Mouse (Mus musculus) intestine, embryonic 14.5 days (tissue): ENCODE measurements around the gene Pms1. TPM values are rescaled to one million over a fixed set of nuclear protein-coding genes. Genes with fewer than 3 reads are reported as not detected.

ENCODE experiments used
- ATAC-seq: fragments of 200-750 bp; cut with Nextera tagmentation; replicated peaks from 2 replicates; pipeline ENCODE4 v1.8.0; 2017; ENCODE audit warnings: low read depth, moderate number of reproducible peaks, moderate TSS enrichment, moderate library complexity; ENCODE audit not compliant: low FRiP score, low TSS enrichment
- DNase-seq: peaks from one replicate; pipeline ENCODE4 v3.0.0-alpha.2; 2018; ENCODE audit warnings: low spot score
- H3K27ac ChIP-seq: fragments of 300-500 bp; sonication (generic); 2 replicates; pipeline ENCODE4 v1.5.1; 2014; ENCODE audit warnings: low read depth, mild to moderate bottlenecking, control low read depth
- H3K27me3 ChIP-seq: fragments of 300-500 bp; sonication (generic); replicated peaks from 2 replicates; pipeline ENCODE4 v1.6.1; 2014; ENCODE audit warnings: low read length, control low read depth; ENCODE audit not compliant: control insufficient read depth, insufficient read depth
- H3K36me3 ChIP-seq: fragments of 300-500 bp; sonication (generic); 2 replicates; pipeline ENCODE4 v1.6.1; 2014; ENCODE audit warnings: low read length, control low read depth; ENCODE audit not compliant: control insufficient read depth, insufficient read depth
- H3K4me1 ChIP-seq: fragments of 300-500 bp; sonication (generic); replicated peaks from 2 replicates; pipeline ENCODE4 v1.6.1; 2014; ENCODE audit warnings: low read length, control low read depth, mixed read lengths; ENCODE audit not compliant: control insufficient read depth, insufficient read depth
- H3K4me2 ChIP-seq: fragments of 300-500 bp; sonication (generic); 2 replicates; pipeline ENCODE4 v1.6.1; 2014; ENCODE audit warnings: low read length
- H3K4me3 ChIP-seq: fragments of 300-500 bp; sonication (generic); 2 replicates; pipeline ENCODE4 v1.5.1; 2014; ENCODE audit warnings: low read depth, low read length, control low read depth, mixed read lengths
- H3K9ac ChIP-seq: fragments of 300-500 bp; sonication (generic); 2 replicates; pipeline ENCODE4 v1.6.1; 2014; ENCODE audit warnings: mild to moderate bottlenecking, low read length
- H3K9me3 ChIP-seq: fragments of 300-500 bp; sonication (generic); 2 replicates; pipeline ENCODE4 v1.6.1; 2016; ENCODE audit warnings: low read length, control low read depth; ENCODE audit not compliant: control insufficient read depth
- WGBS: fragments of 180-500 bp; shearing (Covaris S2); extraction: QIAGEN DNeasy Blood & Tissue Kit; methylation state at CpG from one replicate; pipeline ENCODE4 v1.1.7; 2014; 5-methylcytosine and 5-hydroxymethylcytosine counted together
- polyA plus RNA-seq: library from polyadenylated mRNA; unstranded; fragments of >200 nt; fragmentation: Nextera tagmentation; extraction: Ambion mirVana; gene quantifications from 2 replicates; pipeline ENCODE4 v1.2.1, GENCODE M21; 2014

Pms1 gene
- polyA plus RNA-seq, 1 experiment from 2014 or later = 16.7 TPM

DNA sequence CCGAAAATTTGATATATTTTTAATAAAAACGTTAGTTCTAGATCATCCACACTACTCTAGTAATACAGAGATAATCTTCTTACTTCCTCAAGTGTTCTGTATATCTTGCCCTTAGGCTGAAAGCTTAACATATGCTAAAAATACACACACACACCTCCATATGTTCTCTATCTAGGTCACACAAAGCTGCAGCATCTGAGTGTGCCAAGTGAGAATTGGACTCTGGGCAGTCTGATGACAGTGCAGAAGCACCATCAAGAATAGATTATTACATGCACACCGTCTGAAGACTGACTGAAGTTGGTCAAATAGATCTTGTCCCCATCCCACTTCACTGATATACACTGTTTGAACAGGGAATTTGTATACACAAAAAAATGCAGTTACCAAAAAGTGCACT lies 71.2 kb downstream of the Pms1 start:
- H3K27me3 ChIP-seq = no peaks in the 10 kb centered on the region
- ATAC-seq (no peak), DNase-seq (no peak)
- H3K4me1 ChIP-seq = no peaks in the 10 kb centered on the region
- no peak overlapping the region for H3K9ac ChIP-seq
- H3K9me3 ChIP-seq = no peaks in the 10 kb centered on the region
- H3K36me3 ChIP-seq = no peaks in the 10 kb centered on the region
- no peak overlapping the region for H3K4me2 ChIP-seq
- H3K4me3 ChIP-seq = no peak overlapping the region
- WGBS = 84% methylated on average over 3 of the region's 3 CpGs
- H3K27ac ChIP-seq = no peak overlapping the region

DNA sequence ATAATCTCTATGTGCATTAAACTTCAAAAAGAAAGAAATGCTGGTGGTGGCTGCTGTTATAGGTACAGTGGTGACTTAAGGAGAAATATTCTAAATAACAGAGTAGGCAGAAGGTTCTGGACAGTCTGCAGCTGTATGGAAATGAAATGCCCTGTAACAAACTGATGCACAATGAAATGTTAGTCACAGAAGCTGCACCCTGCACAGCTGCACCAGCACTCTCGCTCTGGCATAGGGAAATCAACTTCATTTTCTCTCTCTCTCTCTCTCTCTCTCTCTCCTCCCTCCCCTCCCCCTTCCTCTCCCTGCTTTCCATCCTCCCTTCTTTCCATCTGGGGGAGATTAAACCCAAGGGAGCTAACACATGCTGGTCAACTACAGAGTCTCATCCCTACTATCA lies 72.0 kb downstream of the Pms1 start:
- no peak overlapping the region for H3K27ac ChIP-seq
- no peak overlapping the region for H3K9ac ChIP-seq
- 71% methylated on average over 1 of the region's 1 CpGs for WGBS
- H3K4me2 ChIP-seq = no peak overlapping the region
- no peak for ATAC-seq
- H3K27me3 ChIP-seq = no peaks in the 10 kb centered on the region
- H3K4me1 ChIP-seq = no peaks in the 10 kb centered on the region
- H3K9me3 ChIP-seq = no peaks in the 10 kb centered on the region
- no peaks in the 10 kb centered on the region for H3K36me3 ChIP-seq
- no peak for DNase-seq
- no peak overlapping the region for H3K4me3 ChIP-seq

DNA sequence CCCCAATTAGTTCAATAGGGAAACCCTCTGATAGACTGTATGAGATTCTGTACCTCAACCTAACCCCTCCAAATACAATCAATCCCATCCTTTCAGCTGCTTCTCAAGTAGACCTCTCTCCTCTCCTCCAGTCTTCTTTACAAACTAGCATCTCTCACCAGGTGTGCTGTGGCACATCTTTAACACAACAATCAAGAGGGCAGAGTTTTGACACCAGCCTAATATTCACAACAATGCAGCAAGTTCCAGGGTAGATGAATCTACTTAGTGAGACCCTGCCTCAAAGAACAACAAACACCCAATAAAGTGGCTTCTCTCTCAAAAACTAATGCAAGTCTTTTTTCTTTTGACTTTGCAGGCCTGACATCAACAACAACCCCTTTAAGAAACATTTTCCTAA lies 86.7 kb downstream of the Pms1 start:
- Histone ChIP-seq H3K9ac (no peak overlapping the region), H3K9me3 (no peaks in the 10 kb centered on the region), H3K27ac (no peak overlapping the region), H3K36me3 (peaks cover 4% of the 10 kb centered on the region; the same call in 1 of the 2 replicates), H3K4me1 (no peaks in the 10 kb centered on the region), H3K4me2 (no peak overlapping the region), H3K4me3 (no peak overlapping the region), H3K27me3 (no peaks in the 10 kb centered on the region)
- DNase-seq (no peak), ATAC-seq (no peak)

DNA sequence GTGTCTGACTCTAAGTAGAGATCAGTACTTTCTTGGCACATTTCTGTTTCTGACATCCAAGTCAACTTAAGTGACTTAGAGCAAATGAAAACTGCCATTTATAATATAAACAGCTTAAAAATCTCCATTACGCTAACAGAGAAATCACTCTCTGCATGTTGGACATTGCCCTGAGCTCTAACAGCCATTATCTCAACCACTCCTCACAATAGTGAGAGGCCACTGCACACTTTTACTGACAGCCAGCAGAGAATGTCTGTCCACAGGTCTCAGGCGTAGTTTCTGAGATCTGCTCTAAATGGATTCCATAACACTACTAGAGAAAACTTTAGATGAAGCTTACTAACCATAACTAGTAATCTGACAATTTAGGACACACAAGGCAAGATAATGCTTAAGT lies 92.9 kb downstream of the Pms1 start:
- no peak overlapping the region for H3K27ac ChIP-seq
- H3K36me3 ChIP-seq = peaks cover 4% of the 10 kb centered on the region; the same call in 1 of the 2 replicates
- WGBS = 79% methylated on average over 2 of the region's 2 CpGs
- no peaks in the 10 kb centered on the region for H3K4me1 ChIP-seq
- H3K4me2 ChIP-seq = no peak overlapping the region
- DNase-seq = no peak
- H3K4me3 ChIP-seq = no peak overlapping the region
- no peak overlapping the region for H3K9ac ChIP-seq
- no peaks in the 10 kb centered on the region for H3K27me3 ChIP-seq
- H3K9me3 ChIP-seq = no peaks in the 10 kb centered on the region
- ATAC-seq = no peak

DNA sequence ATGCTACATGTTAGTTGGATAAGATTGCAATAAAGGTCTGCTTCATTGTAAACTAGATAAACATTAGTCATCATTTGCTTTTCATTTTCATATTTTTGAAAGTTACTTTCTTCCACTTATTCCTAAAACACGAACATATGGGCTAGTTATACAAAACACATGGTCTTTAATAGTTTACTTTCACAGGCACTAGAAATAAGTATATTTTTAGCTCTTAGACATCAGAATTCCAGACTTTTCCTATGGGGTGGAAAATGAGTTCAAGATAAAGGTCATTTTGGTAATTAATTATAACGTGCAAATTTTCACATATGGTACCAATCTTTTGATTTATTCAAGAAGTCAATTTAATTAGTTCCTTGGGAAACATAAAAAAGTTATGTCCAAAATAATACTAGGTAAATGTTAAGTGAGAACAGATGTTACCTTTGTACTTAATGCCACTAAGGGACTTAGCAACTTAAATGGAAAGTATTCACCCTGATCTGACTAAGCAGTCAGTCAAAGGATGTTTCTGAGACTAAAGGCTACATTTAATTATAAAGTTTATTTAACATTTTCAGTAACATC lies 95.1 kb downstream of the Pms1 start:
- Histone ChIP-seq H3K27ac (no peak overlapping the region), H3K4me3 (no peak overlapping the region), H3K4me2 (no peak overlapping the region), H3K4me1 (no peaks in the 10 kb centered on the region), H3K9me3 (no peaks in the 10 kb centered on the region), H3K9ac (no peak overlapping the region), H3K36me3 (peaks cover 4% of the 10 kb centered on the region; the same call in 1 of the 2 replicates), H3K27me3 (no peaks in the 10 kb centered on the region)
- 75% methylated on average over 2 of the region's 2 CpGs for WGBS
- ATAC-seq (no peak), DNase-seq (no peak)

DNA sequence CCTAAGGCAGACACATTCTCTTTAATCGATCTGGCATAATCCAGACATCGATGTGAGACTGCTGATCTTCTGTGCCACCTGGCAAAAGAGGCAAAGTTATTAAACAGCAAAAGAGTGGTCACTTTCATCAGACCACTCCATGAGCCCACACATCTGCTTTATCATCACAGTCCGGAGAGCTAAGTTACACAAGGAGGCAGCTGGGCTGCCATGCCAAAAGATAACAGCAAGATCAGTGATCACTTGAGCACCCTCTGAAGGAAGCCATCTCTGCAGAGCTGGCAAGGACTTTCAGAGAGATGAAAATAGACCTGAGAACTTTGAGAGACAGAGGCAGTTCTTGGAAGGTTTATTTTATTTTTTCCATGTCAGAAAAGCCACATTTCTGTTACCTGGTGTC lies 102.3 kb downstream of the Pms1 start:
- Histone ChIP-seq H3K9me3 (no peaks in the 10 kb centered on the region), H3K4me3 (no peak overlapping the region), H3K27ac (no peak overlapping the region), H3K27me3 (no peaks in the 10 kb centered on the region), H3K4me1 (no peaks in the 10 kb centered on the region), H3K4me2 (no peak overlapping the region), H3K36me3 (no peaks in the 10 kb centered on the region), H3K9ac (no peak overlapping the region)
- DNase-seq (no peak), ATAC-seq (no peak)
- 80% methylated on average over 3 of the region's 3 CpGs for WGBS

DNA sequence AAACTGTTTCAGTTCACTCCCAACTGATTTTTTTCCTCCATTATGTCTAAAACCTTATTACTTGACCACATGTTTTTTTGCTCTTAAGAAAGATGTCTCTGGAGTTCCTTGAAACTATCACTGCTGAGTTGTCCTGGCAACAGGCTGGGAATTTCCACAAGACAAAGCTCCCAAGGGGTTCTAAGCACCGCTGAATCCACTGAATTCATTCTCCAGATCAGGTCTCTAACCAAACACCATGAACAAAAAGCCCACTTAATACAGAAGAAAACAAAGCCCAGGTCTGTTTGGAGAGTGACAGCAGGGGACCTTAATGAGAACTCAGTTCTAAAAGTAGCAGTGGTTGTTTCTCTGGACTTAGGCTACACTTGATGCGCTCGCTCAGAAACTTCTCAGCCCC lies 105.6 kb downstream of the Pms1 start:
- H3K27me3 ChIP-seq = no peaks in the 10 kb centered on the region
- no peaks in the 10 kb centered on the region for H3K9me3 ChIP-seq
- no peak overlapping the region for H3K4me2 ChIP-seq
- no peak overlapping the region for H3K27ac ChIP-seq
- H3K36me3 ChIP-seq = no peaks in the 10 kb centered on the region
- H3K9ac ChIP-seq = no peak overlapping the region
- no peak overlapping the region for H3K4me3 ChIP-seq
- no peak for ATAC-seq
- WGBS = 85% methylated on average over 3 of the region's 3 CpGs
- no peaks in the 10 kb centered on the region for H3K4me1 ChIP-seq
- no peak for DNase-seq

DNA sequence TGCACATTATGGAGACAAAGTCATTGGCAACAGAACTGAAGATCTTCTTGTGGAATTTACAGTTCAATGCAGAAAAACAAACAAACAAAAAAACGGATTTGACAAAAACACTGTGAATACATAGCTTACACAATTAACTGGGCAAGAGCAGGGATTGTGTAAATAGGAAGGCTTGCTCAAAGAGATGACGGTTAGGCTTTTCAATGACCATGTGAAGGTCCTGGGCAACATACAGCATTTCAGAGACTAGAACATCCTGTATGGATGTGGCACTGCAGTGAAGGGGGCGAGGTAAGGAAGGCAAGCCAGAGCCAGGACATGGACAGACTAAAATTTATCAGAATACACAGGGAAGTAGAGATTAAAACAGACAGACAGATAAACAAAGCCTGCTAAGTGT lies 107.2 kb downstream of the Pms1 start:
- WGBS = 54% methylated on average over 3 of the region's 3 CpGs
- no peaks in the 10 kb centered on the region for H3K36me3 ChIP-seq

DNA sequence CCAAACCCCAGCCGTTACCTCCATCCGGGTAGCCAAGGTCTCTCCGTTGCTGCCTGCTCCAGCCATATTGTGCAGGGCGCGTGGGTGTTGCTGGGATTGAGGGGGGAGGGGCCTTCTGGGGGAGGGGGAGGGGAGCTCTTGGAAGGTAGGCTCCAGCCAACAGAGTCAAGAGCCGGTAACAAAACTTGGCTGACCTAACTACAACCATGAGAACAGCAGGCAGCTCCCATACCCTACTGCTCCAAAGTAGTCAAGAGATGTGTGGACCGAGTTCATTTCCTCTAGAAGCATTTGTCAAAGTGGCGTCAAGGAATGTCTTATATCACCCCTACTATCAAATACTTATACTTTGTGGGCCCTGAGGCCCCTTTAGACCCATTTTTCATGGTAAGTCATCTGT lies 109.3 kb downstream of the Pms1 start, which contains the start of gene 1700019A02Rik:
1700019A02Rik (minus strand) TSS at position 101 of the 400 bp plus-strand sequence.
- ATAC-seq = no peak
- no peak within 1 kb of the TSS for H3K4me3 ChIP-seq
- WGBS = 95% methylated on average over 8 of the region's 8 CpGs
- DNase-seq = no peak
- H3K27me3 ChIP-seq = no peaks in the 10 kb centered on the region
- H3K4me2 ChIP-seq = no peak within 1 kb of the TSS
- no peak within 1 kb of the TSS for H3K27ac ChIP-seq
- no peak within 1 kb of the TSS for H3K9ac ChIP-seq
- H3K4me1 ChIP-seq = no peaks in the 10 kb centered on the region
- H3K36me3 ChIP-seq = no peaks in the 10 kb centered on the region
- no peaks in the 10 kb centered on the region for H3K9me3 ChIP-seq

More for the DNA sequence above, 107.2 kb downstream of the Pms1 start:
- ATAC-seq (no peak), DNase-seq (no peak)
- H3K27me3 ChIP-seq = no peaks in the 10 kb centered on the region
- no peaks in the 10 kb centered on the region for H3K9me3 ChIP-seq
- H3K4me1 ChIP-seq = no peaks in the 10 kb centered on the region
- no peak overlapping the region for H3K9ac ChIP-seq
- H3K4me3 ChIP-seq = no peak overlapping the region
- no peak overlapping the region for H3K4me2 ChIP-seq
- H3K27ac ChIP-seq = no peak overlapping the region
